Mouse (Mus musculus): ENCODE measurements around the gene Defb15.
A peak's percentile ranks its signal among the peaks of the same experiment; 100 is the strongest.
"Not testable (repeated sequence)": the region's sequence is repeated elsewhere in the genome, so short reads cannot be mapped to it uniquely, and the experiment has no call there.

The Defb15 gene

GRCm38 (mm10) chr8:21932610-21933009 is at the start of gene Defb15:
Gene Defb15, minus strand, starts transcription at chr8:21932710.
- no peak for DNase-seq (ENCODE audit: low spot score)

- no peak for DNase-seq (ENCODE audit: low spot score)
Measured at GRCm38 (mm10) chr8:21981664-21982337, 49.3 kb upstream of the Defb15 start.

GRCm38 (mm10) chr8:21978193-21978592 is 45.7 kb upstream of the Defb15 start:
- DNase-seq (ENCODE audit: low spot score): no peak

GRCm38 (mm10) chr8:21969475-21969874 is 37.0 kb upstream of the Defb15 start, which contains the start of gene Ccdc70:
Gene Ccdc70, plus strand, starts transcription at chr8:21969775.
- no peak for DNase-seq (ENCODE audit: low spot score)

- no peak for DNase-seq (ENCODE audit: low spot score)
Measured at GRCm38 (mm10) chr8:21966646-21967045, 34.1 kb upstream of the Defb15 start.

GRCm38 (mm10) chr8:21958414-21958813 is 25.9 kb upstream of the Defb15 start, which contains the start of gene Fam90a1a:
Gene Fam90a1a, plus strand, starts transcription at chr8:21958714.
- DNase-seq (ENCODE audit: low spot score): no peak

- no peak for DNase-seq (ENCODE audit: low spot score)
Measured at GRCm38 (mm10) chr8:21956336-21956735, 23.8 kb upstream of the Defb15 start.

- peak; percentile 44 for DNase-seq (ENCODE audit: low spot score)
Measured at GRCm38 (mm10) chr8:21955321-21955720, 22.8 kb upstream of the Defb15 start.

- no peak for DNase-seq (ENCODE audit: low spot score)
Measured at GRCm38 (mm10) chr8:21947311-21948017, 15.0 kb upstream of the Defb15 start.

- DNase-seq (ENCODE audit: low spot score): no peak
Measured at GRCm38 (mm10) chr8:21946462-21946861, 14.0 kb upstream of the Defb15 start, which contains the start of gene Defb13. Gene Defb13, plus strand, starts transcription at chr8:21946762.

GRCm38 (mm10) chr8:21938052-21938451 is 5.5 kb upstream of the Defb15 start, which contains the start of gene Defb35:
Gene Defb35, plus strand, starts transcription at chr8:21938352.
- DNase-seq (ENCODE audit: low spot score): not testable (repeated sequence)

GRCm38 (mm10) chr8:21930754-21931153 is 1.8 kb downstream of the Defb15 start:
- DNase-seq (ENCODE audit: low spot score): not testable (repeated sequence)

GRCm38 (mm10) chr8:21915625-21916024 is 16.9 kb downstream of the Defb15 start:
- no peak for DNase-seq (ENCODE audit: low spot score)

GRCm38 (mm10) chr8:21912554-21912953 is 20.0 kb downstream of the Defb15 start:
- no peak for DNase-seq (ENCODE audit: low spot score)

GRCm38 (mm10) chr8:21911931-21912330 is 20.6 kb downstream of the Defb15 start:
- DNase-seq (ENCODE audit: low spot score): no peak

GRCm38 (mm10) chr8:21906290-21906689 is 26.2 kb downstream of the Defb15 start, which contains the start of gene Defb11:
Gene Defb11, minus strand, starts transcription at chr8:21906412.
- DNase-seq (ENCODE audit: low spot score): not testable (repeated sequence)

GRCm38 (mm10) chr8:21885321-21885720 is 47.2 kb downstream of the Defb15 start, which contains the start of gene Defb9:
Gene Defb9, minus strand, starts transcription at chr8:21885421.
- DNase-seq (ENCODE audit: low spot score): not testable (repeated sequence)
